Mouse (Mus musculus): Measurements from ENCODE around the gene Ddx41. TPM values are rescaled to one million over a fixed set of nuclear protein-coding genes. Genes with fewer than 3 reads are reported as not detected.

Ddx41 gene
- polyA plus RNA-seq, 1 experiment from 2014 or later: 51.6 TPM

GRCm38 (mm10) chr13:55567949-55568348, 31.5 kb upstream of the Ddx41 start:
- Histone ChIP-seq H3K27ac (replicated peaks) (no peak overlapping the region), H3K9ac (no peak overlapping the region), H3K4me2 (no peak overlapping the region), H3K36me3 (peaks cover 23% of the 10 kb centered on the region), H3K9me3 (no peaks in the 10 kb centered on the region), H3K4me3 (no peak overlapping the region), H3K27me3 (no peaks in the 10 kb centered on the region), H3K4me1 (replicated peaks) (peaks cover 53% of the 10 kb centered on the region)
- ATAC-seq (ENCODE audit: low read depth): no peak
- WGBS: 92% methylated on average over 2 of the region's 2 CpGs

- Histone ChIP-seq H3K4me3 (no peak overlapping the region), H3K4me1 (replicated peaks) (peaks cover 53% of the 10 kb centered on the region), H3K27me3 (no peaks in the 10 kb centered on the region), H3K9ac (0 out of 2 replicates have a peak overlapping the region, but pooled peaks have one; percentile 12), H3K27ac (replicated peaks) (no peak overlapping the region), H3K9me3 (no peaks in the 10 kb centered on the region), H3K36me3 (peaks cover 23% of the 10 kb centered on the region), H3K4me2 (no peak overlapping the region)
- no peak for ATAC-seq (ENCODE audit: low read depth)
- WGBS: 75% methylated on average over 6 of the region's 6 CpGs
Observed at GRCm38 (mm10) chr13:55567001-55567400, 30.5 kb upstream of the Ddx41 start.

DNA sequence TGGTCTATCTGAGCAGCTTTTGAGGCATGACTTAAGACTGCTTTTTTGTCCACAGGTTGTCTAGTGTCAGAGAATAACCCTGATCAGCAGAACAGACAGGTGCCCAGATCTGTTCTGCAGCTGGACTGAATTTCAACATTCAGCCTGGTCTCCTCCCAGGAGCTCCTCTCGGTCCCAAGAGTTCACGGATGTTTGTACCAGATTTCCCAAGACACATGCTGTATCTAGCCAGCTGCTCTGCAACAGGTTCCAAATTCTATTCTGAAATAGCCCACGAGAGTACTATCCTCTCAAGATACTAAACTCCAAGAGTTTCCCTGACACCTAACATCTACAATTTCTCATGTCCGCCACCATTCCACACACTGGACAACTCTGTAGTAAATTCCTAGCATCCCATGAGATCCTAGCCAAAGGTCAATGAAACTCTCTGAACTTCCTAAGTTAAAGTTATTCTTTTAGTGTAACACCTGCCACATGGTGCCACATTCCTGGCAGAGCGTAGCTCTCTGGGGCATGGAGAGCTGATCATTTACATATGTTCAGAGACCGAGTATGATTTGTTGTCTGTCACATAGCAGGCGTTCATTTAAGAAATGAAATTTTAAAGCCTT, 26.9 kb upstream of the Ddx41 start:
- Histone ChIP-seq H3K4me2 (no peak overlapping the region), H3K4me3 (no peak overlapping the region), H3K27ac (replicated peaks) (no peak overlapping the region), H3K9me3 (no peaks in the 10 kb centered on the region), H3K27me3 (no peaks in the 10 kb centered on the region), H3K36me3 (peaks cover 21% of the 10 kb centered on the region), H3K4me1 (replicated peaks) (peaks cover 30% of the 10 kb centered on the region), H3K9ac (no peak overlapping the region)
- 77% methylated on average over 7 of the region's 7 CpGs for WGBS
- no peak for ATAC-seq (ENCODE audit: low read depth)

DNA sequence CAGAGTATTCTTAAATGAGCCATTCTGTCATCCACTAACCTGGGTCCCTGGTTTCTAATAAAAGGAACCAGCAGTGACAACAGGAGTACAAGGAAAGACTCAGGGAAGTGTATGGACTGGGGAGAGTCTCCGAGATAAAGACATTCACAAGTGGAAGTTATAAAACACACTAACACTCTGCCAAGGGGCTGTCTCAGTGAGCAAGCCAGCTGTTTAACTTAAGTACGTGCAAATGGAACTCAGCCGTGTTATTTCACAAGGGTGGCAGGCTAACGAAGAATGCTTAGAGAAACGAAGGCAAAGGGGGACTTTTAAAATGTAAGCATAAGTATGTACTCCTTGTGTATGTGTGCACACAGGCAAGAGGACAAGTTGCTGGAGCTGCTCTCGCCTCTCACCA, 21.0 kb upstream of the Ddx41 start:
- H3K9me3 ChIP-seq: no peaks in the 10 kb centered on the region
- no peak for ATAC-seq (ENCODE audit: low read depth)
- WGBS: 87% methylated on average over 6 of the region's 6 CpGs
- H3K36me3 ChIP-seq: peaks cover 50% of the 10 kb centered on the region
- H3K27ac ChIP-seq (replicated peaks): no peak overlapping the region
- H3K4me3 ChIP-seq: no peak overlapping the region
- no peaks in the 10 kb centered on the region for H3K4me1 ChIP-seq (replicated peaks)
- no peaks in the 10 kb centered on the region for H3K27me3 ChIP-seq
- no peak overlapping the region for H3K9ac ChIP-seq
- H3K4me2 ChIP-seq: no peak overlapping the region

DNA sequence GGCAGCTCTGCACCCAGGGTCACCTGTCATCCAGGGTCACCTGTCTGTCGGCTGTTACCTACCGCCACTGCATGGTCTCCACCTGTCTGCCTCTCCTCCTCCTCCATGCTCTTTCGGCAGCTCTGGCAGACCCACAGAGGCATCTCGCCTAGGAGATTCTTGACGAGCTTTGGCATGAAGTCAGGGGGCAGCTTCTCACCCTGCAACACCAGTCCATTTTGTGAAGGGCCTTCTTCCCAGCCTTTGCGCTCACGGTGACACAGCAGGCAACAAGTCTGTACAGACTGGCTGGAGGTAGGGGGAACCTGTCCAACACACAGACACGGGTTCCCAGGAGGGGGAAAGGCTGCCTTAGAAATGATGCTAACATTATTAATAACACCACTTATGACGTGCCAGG, 19.5 kb upstream of the Ddx41 start:
- H3K4me3 ChIP-seq: no peak overlapping the region
- H3K27ac ChIP-seq (replicated peaks): no peak overlapping the region
- ATAC-seq (ENCODE audit: low read depth): no peak
- no peaks in the 10 kb centered on the region for H3K27me3 ChIP-seq
- H3K9ac ChIP-seq: no peak overlapping the region
- no peak overlapping the region for H3K4me2 ChIP-seq
- H3K36me3 ChIP-seq: peaks cover 65% of the 10 kb centered on the region
- 94% methylated on average over 9 of the region's 9 CpGs for WGBS
- H3K9me3 ChIP-seq: no peaks in the 10 kb centered on the region
- H3K4me1 ChIP-seq (replicated peaks): no peaks in the 10 kb centered on the region

- H3K9me3 ChIP-seq: no peaks in the 10 kb centered on the region
- no peak overlapping the region for H3K4me3 ChIP-seq
- no peaks in the 10 kb centered on the region for H3K4me1 ChIP-seq (replicated peaks)
- WGBS: 83% methylated on average over 15 of the region's 15 CpGs
- no peak for ATAC-seq (ENCODE audit: low read depth)
- H3K27ac ChIP-seq (replicated peaks): no peak overlapping the region
- peaks cover 99% of the 10 kb centered on the region for H3K36me3 ChIP-seq
- H3K9ac ChIP-seq: no peak overlapping the region
- H3K27me3 ChIP-seq: no peaks in the 10 kb centered on the region
- no peak overlapping the region for H3K4me2 ChIP-seq
Observed at GRCm38 (mm10) chr13:55549061-55549460, 12.6 kb upstream of the Ddx41 start.

DNA sequence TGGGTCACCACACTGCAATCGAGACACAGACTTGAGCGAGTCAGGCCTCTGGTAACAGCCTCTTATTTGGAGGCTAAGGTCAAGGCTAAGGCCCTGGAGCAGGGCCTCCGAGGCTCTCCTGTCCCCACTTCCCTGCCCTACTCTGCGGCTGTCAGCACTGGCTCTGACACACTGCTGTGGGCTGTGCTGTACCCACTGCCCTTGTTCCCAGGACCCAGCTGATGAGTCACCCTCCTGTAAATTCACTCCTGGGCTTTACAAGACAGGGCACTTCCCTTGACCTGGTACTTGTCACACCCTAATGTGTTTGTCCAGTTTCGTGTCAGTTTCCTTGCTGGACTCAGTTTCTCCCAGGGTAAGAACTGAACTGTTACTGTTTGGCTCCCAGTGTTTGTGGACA, 12.0 kb upstream of the Ddx41 start:
- H3K4me3 ChIP-seq: no peak overlapping the region
- peaks cover 99% of the 10 kb centered on the region for H3K36me3 ChIP-seq
- no peaks in the 10 kb centered on the region for H3K27me3 ChIP-seq
- no peak overlapping the region for H3K9ac ChIP-seq
- no peak for ATAC-seq (ENCODE audit: low read depth)
- H3K27ac ChIP-seq (replicated peaks): no peak overlapping the region
- 81% methylated on average over 5 of the region's 5 CpGs for WGBS
- no peaks in the 10 kb centered on the region for H3K9me3 ChIP-seq
- no peak overlapping the region for H3K4me2 ChIP-seq
- H3K4me1 ChIP-seq (replicated peaks): no peaks in the 10 kb centered on the region

GRCm38 (mm10) chr13:55547916-55548315, 11.5 kb upstream of the Ddx41 start:
- Histone ChIP-seq H3K27me3 (no peaks in the 10 kb centered on the region), H3K4me1 (replicated peaks) (no peaks in the 10 kb centered on the region), H3K4me3 (no peak overlapping the region), H3K9ac (no peak overlapping the region), H3K4me2 (no peak overlapping the region), H3K9me3 (no peaks in the 10 kb centered on the region), H3K27ac (replicated peaks) (no peak overlapping the region), H3K36me3 (peaks cover 99% of the 10 kb centered on the region)
- 97% methylated on average over 2 of the region's 2 CpGs for WGBS
- no peak for ATAC-seq (ENCODE audit: low read depth)

DNA sequence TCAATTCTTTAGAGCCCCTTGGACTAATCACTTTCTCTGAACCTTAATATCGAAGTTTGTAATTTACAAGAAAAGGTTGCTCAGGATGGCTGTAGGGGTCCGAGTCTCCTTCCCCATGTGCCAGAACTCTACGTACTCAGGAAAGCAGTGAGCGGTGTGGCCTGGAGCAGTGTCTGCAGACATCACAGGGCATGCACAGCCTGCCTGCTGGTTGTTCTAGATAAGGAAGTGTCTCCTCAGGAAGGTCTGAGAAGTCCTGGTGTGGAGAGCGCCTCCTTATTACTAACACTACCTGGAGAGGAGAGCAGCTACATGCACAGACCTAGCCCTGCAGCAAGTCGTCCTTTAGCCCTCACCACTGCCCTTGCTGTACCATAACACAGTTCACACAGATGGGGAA, 8.3 kb upstream of the Ddx41 start:
- Histone ChIP-seq H3K4me3 (no peak overlapping the region), H3K27me3 (no peaks in the 10 kb centered on the region), H3K4me2 (no peak overlapping the region), H3K9ac (no peak overlapping the region), H3K4me1 (replicated peaks) (no peaks in the 10 kb centered on the region), H3K36me3 (peaks cover 100% of the 10 kb centered on the region), H3K9me3 (no peaks in the 10 kb centered on the region), H3K27ac (replicated peaks) (no peak overlapping the region)
- ATAC-seq (ENCODE audit: low read depth): no peak
- 91% methylated on average over 6 of the region's 6 CpGs for WGBS

GRCm38 (mm10) chr13:55543447-55543846, 7.0 kb upstream of the Ddx41 start:
- Histone ChIP-seq H3K9ac (no peak overlapping the region), H3K27me3 (no peaks in the 10 kb centered on the region), H3K4me1 (replicated peaks) (no peaks in the 10 kb centered on the region), H3K9me3 (no peaks in the 10 kb centered on the region), H3K4me2 (no peak overlapping the region), H3K36me3 (peaks cover 100% of the 10 kb centered on the region), H3K4me3 (no peak overlapping the region), H3K27ac (replicated peaks) (no peak overlapping the region)
- WGBS: 90% methylated on average over 8 of the region's 8 CpGs
- no peak for ATAC-seq (ENCODE audit: low read depth)

DNA sequence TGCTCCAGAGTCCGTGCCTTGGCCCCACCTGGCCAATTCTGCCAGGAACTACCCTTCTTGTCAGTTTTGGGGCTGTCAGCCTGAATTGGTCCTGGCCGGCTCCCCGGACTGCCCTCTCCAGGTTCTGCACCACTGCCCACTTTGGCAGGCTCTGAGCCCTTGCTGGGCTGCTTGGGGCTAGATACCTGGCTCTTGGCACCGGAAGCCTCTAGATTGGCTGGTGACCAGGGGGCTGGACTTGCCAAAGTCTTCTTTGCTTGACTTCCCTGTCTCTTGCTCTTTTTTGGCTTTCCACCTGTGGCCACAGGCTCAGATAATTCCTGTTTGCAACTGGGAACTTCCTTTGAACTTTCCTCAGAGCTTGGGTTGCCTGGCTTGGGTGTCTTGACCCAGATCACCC, 6.4 kb upstream of the Ddx41 start:
- no peak for ATAC-seq (ENCODE audit: low read depth)
- Histone ChIP-seq H3K9ac (no peak overlapping the region), H3K27ac (replicated peaks) (no peak overlapping the region), H3K4me3 (no peak overlapping the region), H3K4me1 (replicated peaks) (no peaks in the 10 kb centered on the region), H3K9me3 (no peaks in the 10 kb centered on the region), H3K4me2 (no peak overlapping the region), H3K36me3 (peaks cover 100% of the 10 kb centered on the region), H3K27me3 (no peaks in the 10 kb centered on the region)
- WGBS: 94% methylated on average over 4 of the region's 4 CpGs

GRCm38 (mm10) chr13:55540933-55541332, 4.5 kb upstream of the Ddx41 start:
- H3K27ac ChIP-seq (replicated peaks): no peak overlapping the region
- H3K4me2 ChIP-seq: no peak overlapping the region
- ATAC-seq (ENCODE audit: low read depth): no peak
- no peaks in the 10 kb centered on the region for H3K27me3 ChIP-seq
- no peak overlapping the region for H3K4me3 ChIP-seq
- peaks cover 83% of the 10 kb centered on the region for H3K36me3 ChIP-seq
- H3K9ac ChIP-seq: no peak overlapping the region
- H3K4me1 ChIP-seq (replicated peaks): peaks cover 5% of the 10 kb centered on the region
- H3K9me3 ChIP-seq: no peaks in the 10 kb centered on the region
- WGBS: 94% methylated on average over 2 of the region's 2 CpGs

DNA sequence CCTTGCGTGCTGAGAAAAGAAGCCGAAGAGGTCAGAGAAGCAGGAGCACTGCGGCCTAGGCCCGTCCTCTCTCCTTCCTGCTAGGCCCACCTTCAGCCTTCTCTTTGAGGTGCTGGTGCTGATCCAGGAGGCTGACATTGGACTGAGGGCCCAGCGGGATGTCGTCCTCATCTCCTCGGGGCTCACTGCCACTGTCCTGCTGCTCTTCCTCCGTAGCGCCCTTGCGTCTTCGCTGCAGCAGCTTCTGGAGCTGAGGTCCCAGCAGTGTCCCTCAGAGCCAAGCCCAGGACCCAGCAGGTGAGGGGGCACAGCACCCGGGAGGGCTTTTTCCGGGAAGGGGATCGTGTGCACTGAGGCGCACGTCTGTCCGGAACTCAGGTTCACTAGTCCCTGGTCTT, 663 bp downstream of the Ddx41 start:
- peak overlapping the region; percentile 90 for H3K4me3 ChIP-seq
- peak overlapping the region; percentile 86 for H3K9ac ChIP-seq
- H3K9me3 ChIP-seq: no peaks in the 10 kb centered on the region
- no peaks in the 10 kb centered on the region for H3K27me3 ChIP-seq
- H3K4me2 ChIP-seq: peak overlapping the region; percentile 98
- peak; percentile 52 for ATAC-seq (ENCODE audit: low read depth)
- H3K27ac ChIP-seq (replicated peaks): peak overlapping the region; percentile 86
- H3K4me1 ChIP-seq (replicated peaks): peaks cover 18% of the 10 kb centered on the region
- peaks cover 75% of the 10 kb centered on the region for H3K36me3 ChIP-seq
- 17% methylated on average over 17 of the region's 17 CpGs for WGBS
